ENCODE assay signal across 8 mouse cellular contexts in the genomic region with DNA sequence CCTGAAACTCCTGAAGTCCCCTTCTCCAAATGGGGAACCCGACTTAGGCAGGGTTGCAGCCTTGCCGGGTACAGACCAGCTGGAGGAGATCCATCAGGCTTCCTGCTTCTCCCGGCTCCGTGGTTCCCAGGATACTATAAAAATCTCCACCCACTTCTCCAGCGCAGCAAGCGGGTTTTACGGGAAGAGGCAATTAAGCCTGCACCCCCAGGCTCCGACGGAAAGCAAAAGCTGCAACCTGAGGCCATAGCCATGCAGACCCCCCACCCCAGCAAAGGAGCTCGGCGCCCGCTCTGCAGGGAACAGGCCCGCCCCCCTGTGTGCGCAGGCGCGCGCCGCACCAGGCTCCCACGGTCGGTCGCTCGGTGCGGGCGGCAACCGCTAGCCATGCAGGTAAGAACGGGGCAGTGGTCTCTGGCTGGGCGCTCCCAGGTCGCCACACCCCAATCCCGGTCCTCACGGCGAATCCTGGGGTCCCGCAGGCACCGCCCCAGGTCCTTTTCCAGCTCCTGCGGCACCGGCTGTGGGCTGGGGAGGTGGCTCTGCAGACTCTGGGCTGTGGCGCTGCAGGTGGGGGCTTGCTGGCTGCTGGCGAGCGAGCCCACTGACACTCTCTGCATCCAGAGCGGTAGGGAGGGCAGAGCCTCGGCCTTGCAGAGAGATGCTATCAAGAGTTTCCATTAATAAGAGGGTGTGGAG. TPM values are rescaled to one million over a fixed set of nuclear protein-coding genes. Genes with fewer than 3 reads are reported as not detected.
DNase-seq lines count a peak whose midpoint lies in the region; ATAC-seq and TF ChIP-seq lines count a peak whose summit lies in the region.

L3mbtl1 (plus strand) TSS at position 325 of the 699 bp plus-strand sequence.

- 0% methylated on average over 36 of the region's 40 CpGs for WGBS in forebrain, embryonic 14.5 days
- WGBS in intestine, embryonic 15.5 days = under 1% methylated on average over 40 of the region's 40 CpGs
- 1% methylated on average over 40 of the region's 40 CpGs for WGBS in limb, embryonic 15.5 days
- under 1% methylated on average over 40 of the region's 40 CpGs for whole genome bisulfite sequencing in olfactory bulb, adult 2 months

- H3K27me3 ChIP-seq in forebrain, embryonic 14.5 days (replicated peaks; ENCODE audit: control insufficient read depth, insufficient read depth, low read length) = no peaks in the 10 kb centered on the region; the same call in 1 of the 2 replicates
- H3K27me3 ChIP-seq in intestine, embryonic 15.5 days (replicated peaks) = peaks cover 9% of the 10 kb centered on the region
- 0 out of 2 replicates have a peak, but pooled peaks cover 8% of the 10 kb centered on the region for H3K27me3 ChIP-seq in limb, embryonic 15.5 days

- peak within 1 kb of the TSS; percentile 49 for H3K4me3 ChIP-seq in forebrain, embryonic 14.5 days (ENCODE audit: low read depth, low read length)
- peak within 1 kb of the TSS; percentile 56 for H3K4me3 ChIP-seq in intestine, embryonic 15.5 days (replicated peaks)
- peak within 1 kb of the TSS; percentile 56 for H3K4me3 ChIP-seq in limb, embryonic 15.5 days
- H3K4me3 ChIP-seq in olfactory bulb, adult 2 months (ENCODE audit: insufficient read depth, low read depth, low read length) = peak within 1 kb of the TSS; percentile 74

- H3K9me3 ChIP-seq in forebrain, embryonic 14.5 days (replicated peaks; ENCODE audit: control insufficient read depth, low read length) = no peaks in the 10 kb centered on the region
- H3K9me3 ChIP-seq in intestine, embryonic 15.5 days = no peaks in the 10 kb centered on the region
- H3K9me3 ChIP-seq in limb, embryonic 15.5 days = no peaks in the 10 kb centered on the region

- no peak for TF ChIP-seq CTCF in olfactory bulb, adult 2 months (IDR thresholded peaks at IDR 0.05; ENCODE audit: insufficient read depth, low read depth, low read length)

- peaks cover 30% of the 10 kb centered on the region for H3K36me3 ChIP-seq in forebrain, embryonic 14.5 days (ENCODE audit: control insufficient read depth, insufficient read depth, low read length)
- H3K36me3 ChIP-seq in intestine, embryonic 15.5 days = 0 out of 2 replicates have a peak, but pooled peaks cover 8% of the 10 kb centered on the region
- peaks cover 21% of the 10 kb centered on the region for H3K36me3 ChIP-seq in limb, embryonic 15.5 days

- no peak for TF ChIP-seq POLR2A in olfactory bulb, adult 2 months (IDR thresholded peaks at IDR 0.05; ENCODE audit: insufficient read depth, low read depth, low read length)

- H3K4me1 ChIP-seq in forebrain, embryonic 14.5 days (ENCODE audit: control insufficient read depth, insufficient read depth, low read length) = peaks cover 2% of the 10 kb centered on the region; the same call in 1 of the 2 replicates
- peaks cover 8% of the 10 kb centered on the region; the same call in 1 of the 2 replicates for H3K4me1 ChIP-seq in intestine, embryonic 15.5 days (replicated peaks)
- peaks cover 22% of the 10 kb centered on the region for H3K4me1 ChIP-seq in limb, embryonic 15.5 days
- peaks cover 13% of the 10 kb centered on the region for H3K4me1 ChIP-seq in olfactory bulb, adult 2 months (ENCODE audit: control insufficient read depth, insufficient read depth, low read length)

- peak; percentile 53 for DNase-seq in layer of hippocampus, adult 11-12 months (ENCODE audit: low spot score)
- no peak for DNase-seq in layer of hippocampus, adult 9-10 months (ENCODE audit: low spot score)
- DNase-seq in brain, adult 2 months (ENCODE audit: low read depth, low spot score) = peak; percentile 65
- DNase-seq in forebrain, embryonic 14.5 days (ENCODE audit: low spot score) = peak; percentile 39
- DNase-seq in urinary bladder, postnatal 4 days (ENCODE audit: low spot score in 2 of 2) = no peak

- peak within 1 kb of the TSS; percentile 66 for H3K9ac ChIP-seq in forebrain, embryonic 14.5 days (ENCODE audit: low read length)
- peak within 1 kb of the TSS; percentile 51 for H3K9ac ChIP-seq in intestine, embryonic 15.5 days
- H3K9ac ChIP-seq in limb, embryonic 15.5 days = peak within 1 kb of the TSS; percentile 42

- ATAC-seq in forebrain, embryonic 14.5 days = peak; percentile 78
- ATAC-seq in intestine, embryonic 15.5 days = peak; percentile 42; the same call in 1 of the 2 replicates
- no peak for ATAC-seq in limb, embryonic 15.5 days (ENCODE audit: insufficient number of reproducible peaks, low FRiP score, low TSS enrichment, low read depth)

- peak within 1 kb of the TSS; percentile 97 for H3K4me2 ChIP-seq in forebrain, embryonic 14.5 days (ENCODE audit: low read length)
- peak within 1 kb of the TSS; percentile 99 for H3K4me2 ChIP-seq in intestine, embryonic 15.5 days (replicated peaks)
- peak within 1 kb of the TSS; percentile 99 for H3K4me2 ChIP-seq in limb, embryonic 15.5 days

- H3K27ac ChIP-seq in forebrain, embryonic 14.5 days (ENCODE audit: low read depth, low read length) = no peak within 1 kb of the TSS
- no peak within 1 kb of the TSS for H3K27ac ChIP-seq in intestine, embryonic 15.5 days
- no peak within 1 kb of the TSS; the same call in 1 of the 2 replicates for H3K27ac ChIP-seq in limb, embryonic 15.5 days
- peak within 1 kb of the TSS; percentile 7; the same call in 1 of the 2 replicates for H3K27ac ChIP-seq in olfactory bulb, adult 2 months (ENCODE audit: insufficient read depth, low read depth, low read length)

RNA-seq across cellular contexts. Expression of gene L3mbtl1, which starts in this region (rescaled TPM):
- 0.11 and 0.70 TPM in 2 replicates for polyA plus RNA-seq in forebrain, embryonic 14.5 days (2014; fragmentation: Nextera tagmentation; extraction: Ambion mirVana)
- polyA plus RNA-seq in intestine, embryonic 15.5 days (2015; fragmentation: Nextera tagmentation; extraction: Ambion mirVana) = 0.11 and 0.18 TPM in 2 replicates
- polyA plus RNA-seq in limb, embryonic 15.5 days (2015; fragmentation: Nextera tagmentation; extraction: Ambion mirVana) = 0.12 and 0.22 TPM in 2 replicates
- polyA plus RNA-seq in olfactory bulb, adult 2 months (2012; ENCODE audit: insufficient read depth, insufficient read length, low replicate concordance, missing spikeins) = not detected in 2 replicates

Comparison
In these comparisons a context has a peak if more than half of its experiments do, and no peak if none do; other contexts are left out.
1. DNase-seq: peak in layer of hippocampus, adult 11-12 months (single experiment) and brain, adult 2 months (single experiment); none in layer of hippocampus, adult 9-10 months (single experiment) and urinary bladder, postnatal 4 days (0 of 2).
2. Peak in DNase-seq, ATAC-seq, H3K4me3 ChIP-seq, H3K9ac ChIP-seq and H3K4me2 ChIP-seq in forebrain, embryonic 14.5 days; RNA of the gene not detected or under 1 TPM.
3. Peak in ATAC-seq, H3K4me3 ChIP-seq, H3K9ac ChIP-seq and H3K4me2 ChIP-seq in intestine, embryonic 15.5 days; RNA of the gene not detected or under 1 TPM.
4. Peak in every context shown above with its lines, with median percentiles within 50 percentile points of each other: H3K4me2 ChIP-seq, H3K4me3 ChIP-seq and H3K9ac ChIP-seq.